ENCODE assay signal across 8 mouse cellular contexts in the genomic region with DNA sequence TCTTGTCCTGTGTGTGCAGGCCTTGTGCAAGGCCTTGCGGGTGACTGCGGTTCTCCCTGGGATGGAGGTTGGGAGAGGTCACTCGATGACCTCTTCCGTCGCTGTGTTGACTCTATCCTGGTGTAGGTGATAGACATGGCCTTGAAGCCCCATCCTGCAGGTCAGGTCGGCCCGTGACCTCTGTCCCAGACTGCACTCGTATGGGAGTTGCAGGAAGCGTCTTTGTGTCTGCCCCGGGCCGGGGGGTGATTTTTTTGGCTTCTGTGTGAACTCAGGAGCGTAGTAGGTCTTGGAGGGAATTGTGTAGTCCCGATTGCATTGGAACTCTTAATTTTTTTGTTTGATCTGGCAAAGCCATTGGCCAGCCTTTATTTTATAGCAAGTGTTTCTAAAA. TPM values are rescaled to one million over a fixed set of nuclear protein-coding genes. Genes with fewer than 3 reads are reported as not detected.
DNase-seq lines count a peak whose midpoint lies in the region; ATAC-seq and TF ChIP-seq lines count a peak whose summit lies in the region.

No protein-coding gene starts in this region.

- intact Hi-C loops in heart, postnatal 36 days (cut with DNase I): no loop called here

- no peaks in the 10 kb centered on the region for H3K9me3 ChIP-seq in heart, embryonic 15.5 days (replicated peaks)
- no peaks in the 10 kb centered on the region for H3K9me3 ChIP-seq in MEL (replicated peaks; ENCODE audit: insufficient read depth, low read length)
- H3K9me3 ChIP-seq in heart, postnatal 0 days (replicated peaks; ENCODE audit: control insufficient read depth, low read length): no peaks in the 10 kb centered on the region

- H3K27ac ChIP-seq in heart, embryonic 15.5 days: peak overlapping the region; percentile 84
- H3K27ac ChIP-seq in MEL (ENCODE audit: control insufficient read depth, low read depth, low read length): peak overlapping the region; percentile 74
- H3K27ac ChIP-seq in heart, postnatal 0 days (ENCODE audit: low read depth): peak overlapping the region; percentile 89
- H3K27ac ChIP-seq in macrophage: peak overlapping the region; percentile 100

- TF ChIP-seq EP300 in MEL (IDR thresholded peaks at IDR 0.05; ENCODE audit: low read depth in 1 of 2, low read length in 2 of 2): no peak
- TF ChIP-seq EP300 in heart, postnatal 0 days (IDR thresholded peaks at IDR 0.05; ENCODE audit: low read depth): no peak

- no peak for TF ChIP-seq POLR2A in MEL (IDR thresholded peaks at IDR 0.05; ENCODE audit: control insufficient read depth in 1 of 2, insufficient read depth in 1 of 2, low read depth in 1 of 2, low read length in 2 of 2, poor library complexity in 1 of 2)

- H3K36me3 ChIP-seq in heart, embryonic 15.5 days: no peaks in the 10 kb centered on the region
- H3K36me3 ChIP-seq in MEL (ENCODE audit: control insufficient read depth in 1 of 2, insufficient read depth in 2 of 2, low read length in 2 of 2) (peaks cover 0 to 45% of the 10 kb centered on the region in 2 experiments; a peak in 2 of 4 replicates), macrophage (ENCODE audit: inconsistent target) (no peaks in the 10 kb centered on the region)
- H3K36me3 ChIP-seq in heart, postnatal 0 days (replicated peaks; ENCODE audit: control insufficient read depth, insufficient read depth, low read length): 0 out of 2 replicates have a peak, but pooled peaks cover 4% of the 10 kb centered on the region

- no peak for TF ChIP-seq RAD21 in MEL (IDR thresholded peaks at IDR 0.05; ENCODE audit: low read depth, low read length)

- no peaks in the 10 kb centered on the region for H3K27me3 ChIP-seq in heart, embryonic 15.5 days
- no peaks in the 10 kb centered on the region for H3K27me3 ChIP-seq in MEL (ENCODE audit: control insufficient read depth in 1 of 2, insufficient read depth in 2 of 2, low read length in 2 of 2)
- H3K27me3 ChIP-seq in heart, postnatal 0 days (ENCODE audit: control insufficient read depth, insufficient read depth, low read length): no peaks in the 10 kb centered on the region

- DNase-seq in heart, postnatal 36 days: no peak
- DNase-seq in MEL (ENCODE audit: low read depth, low spot score): no peak
- no peak for DNase-seq in heart, postnatal 0 days (ENCODE audit: low spot score)
- DNase-seq in embryo, embryonic 9.5 days (ENCODE audit: extremely low spot score): no peak
- no peak for DNase-seq in c-Kit-positive CD71-positive TER-119-positive erythroid progenitor cells, embryonic 14.5 days (ENCODE audit: low spot score)

- TF ChIP-seq CTCF in MEL (IDR thresholded peaks at IDR 0.05 in 2 of 3, conservative IDR thresholded peaks at IDR 0.05 in 1 of 3; ENCODE audit: control insufficient read depth in 1 of 3, insufficient read depth in 1 of 3, low read depth in 2 of 3, low read length in 3 of 3, poor library complexity in 1 of 3, severe bottlenecking in 1 of 3): no peak
- TF ChIP-seq CTCF in heart, postnatal 0 days (IDR thresholded peaks at IDR 0.05; ENCODE audit: low read depth): no peak

- no peak for ATAC-seq in heart, embryonic 15.5 days (replicated peaks; ENCODE audit: insufficient number of reproducible peaks, insufficient read depth, low FRiP score, low read depth)
- no peak for ATAC-seq in heart, postnatal 0 days (ENCODE audit: insufficient read depth, low read depth)
- no peak for ATAC-seq in CD4-positive, CD25-positive, alpha-beta regulatory T cell, adult 4 months

- peak overlapping the region; percentile 79 for H3K9ac ChIP-seq in heart, embryonic 15.5 days
- peak overlapping the region; percentile 93 for H3K9ac ChIP-seq in MEL (ENCODE audit: control insufficient read depth, low read depth, low read length, poor library complexity, severe bottlenecking)
- peak overlapping the region; percentile 88 for H3K9ac ChIP-seq in heart, postnatal 0 days (replicated peaks; ENCODE audit: low read depth, low read length)

- H3K4me3 ChIP-seq in heart, embryonic 15.5 days: peak overlapping the region; percentile 79
- H3K4me3 ChIP-seq in MEL (ENCODE audit: control insufficient read depth in 1 of 2, insufficient read depth in 1 of 2, low read depth in 2 of 2, low read length in 2 of 2): peak overlapping the region; percentile 78 to 80
- H3K4me3 ChIP-seq in heart, postnatal 0 days (ENCODE audit: low read depth, low read length): peak overlapping the region; percentile 89
- H3K4me3 ChIP-seq in macrophage (ENCODE audit: inconsistent target): peak overlapping the region; percentile 93

- peaks cover 52% of the 10 kb centered on the region for H3K79me2 ChIP-seq in MEL (ENCODE audit: control insufficient read depth, insufficient read depth, low read length, poor library complexity)
- peaks cover 90% of the 10 kb centered on the region for H3K79me2 ChIP-seq in macrophage (ENCODE audit: inconsistent target)

- H3K4me1 ChIP-seq in heart, embryonic 15.5 days (replicated peaks): peaks cover 55% of the 10 kb centered on the region
- H3K4me1 ChIP-seq in MEL (ENCODE audit: control insufficient read depth in 1 of 2, insufficient read depth in 2 of 2, low read length in 2 of 2): peaks cover 8 to 59% of the 10 kb centered on the region in 2 experiments
- H3K4me1 ChIP-seq in heart, postnatal 0 days (ENCODE audit: control insufficient read depth, insufficient read depth): peaks cover 52% of the 10 kb centered on the region

- 5% methylated on average over 13 of the region's 13 CpGs for WGBS in heart, embryonic 15.5 days
- WGBS in heart, postnatal 0 days: 6% methylated on average over 13 of the region's 13 CpGs
- WGBS in macrophage (ENCODE audit: missing documents): 1% methylated on average over 13 of the region's 13 CpGs

- peak overlapping the region; percentile 77 for H3K4me2 ChIP-seq in heart, embryonic 15.5 days
- H3K4me2 ChIP-seq in heart, postnatal 0 days (ENCODE audit: low read depth, low read length): peak overlapping the region; percentile 90

TF ChIP-seq in MEL, 35 proteins besides CTCF, POLR2A, EP300 and RAD21:
- TF ChIP-seq SMC3 (IDR thresholded peaks at IDR 0.05; ENCODE audit: low read depth, low read length) (no peak), ZKSCAN1 (IDR thresholded peaks at IDR 0.05; ENCODE audit: low read depth, low read length) (peak; percentile 66; the same call in 1 of the 2 replicates)

RNA-seq across cellular contexts. Expression of a gene that starts 0.6 kb away (rescaled TPM):
- 118 and 142 TPM in 2 replicates for polyA plus RNA-seq in heart, embryonic 15.5 days (2015; fragmentation: Nextera tagmentation; extraction: Ambion mirVana)
- 1,000 to 10,000 TPM; 1,163 to 1,211 TPM for total RNA-seq in heart, postnatal 36 days (2021)
- total RNA-seq in MEL (2012; rRNA removed): 102 and 106 TPM in 2 replicates
- 100 to 1,000 TPM in 1 of 2 experiments, 10 to 100 TPM in 1; 56.8 to 153 TPM for polyA plus RNA-seq in MEL (2012; ENCODE audit: insufficient read depth in 1 of 2, insufficient read length in 2 of 2, low read depth in 1 of 2, low replicate concordance in 2 of 2, missing spikeins in 1 of 2)
- total RNA-seq in heart, postnatal 0 days (2014; rRNA removed; ENCODE audit: low replicate concordance): 464 and 479 TPM in 2 replicates
- polyA plus RNA-seq in heart, postnatal 0 days (2015; fragmentation: Nextera tagmentation; extraction: Ambion mirVana): 135 and 139 TPM in 2 replicates
- total RNA-seq in macrophage (2018; cell fraction: chromatin; rRNA removed): 1,000 to 10,000 TPM in 22 of 26 experiments, 100 to 1,000 TPM in 4; 715 to 4,323 (median 2,388) TPM
- over 10,000 TPM in 25 of 26 experiments, 1,000 to 10,000 TPM in 1; 9,835 to 25,455 (median 13,887) TPM for total RNA-seq in macrophage (2018; cell fraction: cytosol; rRNA removed)
- over 10,000 TPM in 25 of 26 experiments, 1,000 to 10,000 TPM in 1; 4,026 to 20,879 (median 17,761) TPM for total RNA-seq in macrophage (2018; cell fraction: nucleus; rRNA removed)
- polyA plus RNA-seq in macrophage (2018): 12,209 to 20,921 TPM (median 16,354 TPM) in 3 replicates
- 100 to 1,000 TPM in 1 of 2 experiments, 10 to 100 TPM in 1; 89.0 to 427 TPM for polyA plus RNA-seq in CD4-positive, CD25-positive, alpha-beta regulatory T cell, adult 4 months (2017; shearing (Covaris generic))

RNA-seq across cellular contexts. Expression of a gene that starts 58.9 kb away (rescaled TPM):
- polyA plus RNA-seq in heart, embryonic 15.5 days (2015; fragmentation: Nextera tagmentation; extraction: Ambion mirVana): 0.62 and 1.0 TPM in 2 replicates
- 1 to 10 TPM; 1.0 to 1.1 TPM for total RNA-seq in heart, postnatal 36 days (2021)
- total RNA-seq in MEL (2012; rRNA removed): not detected in 2 replicates
- under 1 TPM in 1 of 2 experiments, not detected in 1; 0.08 TPM for polyA plus RNA-seq in MEL (2012; ENCODE audit: insufficient read depth in 1 of 2, insufficient read length in 2 of 2, low read depth in 1 of 2, low replicate concordance in 2 of 2, missing spikeins in 1 of 2)
- 2.2 and 2.4 TPM in 2 replicates for total RNA-seq in heart, postnatal 0 days (2014; rRNA removed; ENCODE audit: low replicate concordance)
- 0.20 and 0.27 TPM in 2 replicates for polyA plus RNA-seq in heart, postnatal 0 days (2015; fragmentation: Nextera tagmentation; extraction: Ambion mirVana)
- 1 to 10 TPM in 6 of 26 experiments, under 1 TPM in 7, not detected in 13; 0.36 to 2.8 (median 1.00) TPM for total RNA-seq in macrophage (2018; cell fraction: chromatin; rRNA removed)
- total RNA-seq in macrophage (2018; cell fraction: cytosol; rRNA removed): under 1 TPM in 16 of 26 experiments, not detected in 10; 0.03 to 0.43 (median 0.19) TPM
- 1 to 10 TPM in 3 of 26 experiments, under 1 TPM in 12, not detected in 11; 0.06 to 2.1 (median 0.48) TPM for total RNA-seq in macrophage (2018; cell fraction: nucleus; rRNA removed)
- 0.07 to 1.2 TPM (median 0.34 TPM) in 3 replicates for polyA plus RNA-seq in macrophage (2018)
- under 1 TPM; 0.11 to 0.51 TPM for polyA plus RNA-seq in CD4-positive, CD25-positive, alpha-beta regulatory T cell, adult 4 months (2017; shearing (Covaris generic))

Comparison
In these comparisons a context has a peak if more than half of its experiments do, and no peak if none do; other contexts are left out.
1. RNA of a gene that starts 0.6 kb away (polyA plus RNA-seq): 12,209 to 20,921 TPM in macrophage; 89.0 to 427 TPM in CD4-positive, CD25-positive, alpha-beta regulatory T cell, adult 4 months, 56.8 to 153 TPM in MEL, 135 to 139 TPM in heart, postnatal 0 days and 118 to 142 TPM in heart, embryonic 15.5 days; every median in the first group is over 10 times any median in the second.
2. Peak in every context shown above with its lines, with median percentiles within 50 percentile points of each other: H3K27ac ChIP-seq, H3K4me3 ChIP-seq and H3K9ac ChIP-seq.